Mouse (Mus musculus) adrenal gland, adult 8-10 months (tissue): ENCODE data around the gene Cul1. TPM values are rescaled to one million over a fixed set of nuclear protein-coding genes. Genes with fewer than 3 reads are reported as not detected.
"Not testable (repeated sequence)": the region's sequence is repeated elsewhere in the genome, so short reads cannot be mapped to it uniquely, and the experiment has no call there.

ENCODE experiments used
- DNase-seq: peaks from one replicate; pipeline ENCODE4 v3.0.0; 2022
- total RNA-seq, 4 experiments: library from RNA; stranded (reverse); gene quantifications; 2 replicates each; pipeline ENCODE4 v1.2.4; 2022

The Cul1 gene
- total RNA-seq = 100 to 1,000 TPM in 3 of 4 experiments, 10 to 100 TPM in 1; 94.2 to 119 (median 109) TPM

- DNase-seq = no peak
Observed at GRCm38 (mm10) chr6:47453098-47453497, at the start of gene Cul1. Gene Cul1 (plus strand): TSS chr6:47453398.

GRCm38 (mm10) chr6:47404419-47405382 lies 48.5 kb upstream of the Cul1 start:
- DNase-seq = no peak

GRCm38 (mm10) chr6:47412886-47413606 lies 40.2 kb upstream of the Cul1 start:
- no peak for DNase-seq

- no peak for DNase-seq
Observed at GRCm38 (mm10) chr6:47413656-47414055, 39.5 kb upstream of the Cul1 start.

- no peak for DNase-seq
Observed at GRCm38 (mm10) chr6:47418691-47419090, 34.5 kb upstream of the Cul1 start.

GRCm38 (mm10) chr6:47420156-47420555 lies 33.0 kb upstream of the Cul1 start:
- no peak for DNase-seq

GRCm38 (mm10) chr6:47421221-47421620 lies 32.0 kb upstream of the Cul1 start:
- no peak for DNase-seq

- DNase-seq = no peak
Observed at GRCm38 (mm10) chr6:47426136-47426535, 27.1 kb upstream of the Cul1 start.

GRCm38 (mm10) chr6:47426556-47426955 lies 26.6 kb upstream of the Cul1 start:
- DNase-seq = not testable (repeated sequence)

GRCm38 (mm10) chr6:47432795-47433194 lies 20.4 kb upstream of the Cul1 start:
- not testable (repeated sequence) for DNase-seq

- DNase-seq = no peak
Observed at GRCm38 (mm10) chr6:47440080-47440479, 13.1 kb upstream of the Cul1 start.

GRCm38 (mm10) chr6:47447658-47448057 lies 5.5 kb upstream of the Cul1 start:
- DNase-seq = no peak

GRCm38 (mm10) chr6:47453522-47454130 lies 428 bp downstream of the Cul1 start:
- no peak for DNase-seq

GRCm38 (mm10) chr6:47454131-47454574 lies 955 bp downstream of the Cul1 start:
- peak; percentile 80 for DNase-seq

- DNase-seq = peak; percentile 42
Observed at GRCm38 (mm10) chr6:47454575-47455571, 1.7 kb downstream of the Cul1 start.

GRCm38 (mm10) chr6:47455843-47456242 lies 2.6 kb downstream of the Cul1 start:
- no peak for DNase-seq

- DNase-seq = no peak
Observed at GRCm38 (mm10) chr6:47456853-47457252, 3.7 kb downstream of the Cul1 start.

- no peak for DNase-seq
Observed at GRCm38 (mm10) chr6:47465400-47465799, 12.2 kb downstream of the Cul1 start.

- no peak for DNase-seq
Observed at GRCm38 (mm10) chr6:47466488-47466887, 13.3 kb downstream of the Cul1 start.

- DNase-seq = no peak
Observed at GRCm38 (mm10) chr6:47467058-47467457, 13.9 kb downstream of the Cul1 start.

GRCm38 (mm10) chr6:47469760-47470159 lies 16.6 kb downstream of the Cul1 start:
- no peak for DNase-seq

- DNase-seq = no peak
Observed at GRCm38 (mm10) chr6:47472444-47472843, 19.2 kb downstream of the Cul1 start.
